Mouse (Mus musculus) spleen, adult 12 weeks (tissue): ENCODE measurements around the gene Atoh1.

ENCODE experiments used
- DNase-seq: peaks from one replicate; pipeline ENCODE4 v3.0.0; 2022; ENCODE audit warnings: low spot score

Gene Atoh1

DNA sequence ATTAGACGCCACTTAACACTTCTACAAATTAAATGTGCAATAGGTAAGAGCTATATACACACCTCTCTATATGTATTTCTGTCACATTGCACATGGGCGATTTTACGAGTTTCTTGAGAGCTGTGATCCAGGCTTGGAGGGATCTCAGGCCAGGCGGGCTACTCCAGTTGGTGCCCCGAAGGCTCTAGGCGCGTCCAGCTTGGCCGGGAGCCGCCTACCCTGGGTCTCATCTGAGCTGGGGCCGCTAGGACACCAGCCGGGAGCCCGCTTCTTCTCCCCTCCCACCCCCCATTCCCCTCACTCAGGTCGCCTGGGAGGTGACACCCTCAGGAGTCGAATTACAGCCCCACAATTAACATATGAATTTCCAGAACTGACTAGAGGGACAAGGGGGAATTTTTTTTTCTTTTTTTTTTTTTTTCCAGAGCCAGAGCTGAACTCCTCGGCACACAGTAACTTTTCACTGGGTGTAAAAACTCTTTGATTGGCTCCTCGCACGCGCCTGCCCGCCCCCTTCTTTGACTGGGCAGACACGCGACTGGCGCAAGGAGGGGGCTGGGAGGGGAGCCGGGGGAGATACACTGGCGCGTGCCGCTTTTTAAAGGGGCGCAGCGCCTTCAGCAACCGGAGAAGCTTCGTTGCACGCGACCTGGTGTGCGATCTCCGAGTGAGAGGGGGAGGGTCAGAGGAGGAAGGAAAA is at the start of gene Atoh1:
Gene Atoh1 (plus strand): TSS at position 627 of the 700 bp plus-strand sequence.
- DNase-seq: no peak

- DNase-seq: no peak
Measured at GRCm38 (mm10) chr6:64683974-64684373, 45.0 kb upstream of the Atoh1 start.

DNA sequence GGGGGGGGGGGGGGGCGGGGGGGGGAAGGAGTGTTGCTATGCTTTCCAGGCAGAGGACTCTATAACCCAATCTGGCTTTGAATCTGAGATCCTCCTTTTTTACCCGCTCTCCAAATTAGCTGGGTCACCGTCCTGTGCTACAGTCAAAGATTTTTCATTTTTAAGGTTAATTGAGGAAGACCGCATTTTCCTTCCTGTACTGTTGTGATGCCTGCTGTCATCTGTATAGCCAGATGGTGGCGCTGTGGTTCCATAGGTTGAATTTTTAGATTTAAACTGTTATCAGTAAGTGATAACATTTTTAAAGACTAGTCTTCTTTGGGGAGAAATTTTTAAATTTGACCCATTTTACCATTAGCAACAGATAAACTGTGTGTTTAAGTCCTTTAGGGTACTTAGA is 44.0 kb upstream of the Atoh1 start:
- no peak for DNase-seq

DNA sequence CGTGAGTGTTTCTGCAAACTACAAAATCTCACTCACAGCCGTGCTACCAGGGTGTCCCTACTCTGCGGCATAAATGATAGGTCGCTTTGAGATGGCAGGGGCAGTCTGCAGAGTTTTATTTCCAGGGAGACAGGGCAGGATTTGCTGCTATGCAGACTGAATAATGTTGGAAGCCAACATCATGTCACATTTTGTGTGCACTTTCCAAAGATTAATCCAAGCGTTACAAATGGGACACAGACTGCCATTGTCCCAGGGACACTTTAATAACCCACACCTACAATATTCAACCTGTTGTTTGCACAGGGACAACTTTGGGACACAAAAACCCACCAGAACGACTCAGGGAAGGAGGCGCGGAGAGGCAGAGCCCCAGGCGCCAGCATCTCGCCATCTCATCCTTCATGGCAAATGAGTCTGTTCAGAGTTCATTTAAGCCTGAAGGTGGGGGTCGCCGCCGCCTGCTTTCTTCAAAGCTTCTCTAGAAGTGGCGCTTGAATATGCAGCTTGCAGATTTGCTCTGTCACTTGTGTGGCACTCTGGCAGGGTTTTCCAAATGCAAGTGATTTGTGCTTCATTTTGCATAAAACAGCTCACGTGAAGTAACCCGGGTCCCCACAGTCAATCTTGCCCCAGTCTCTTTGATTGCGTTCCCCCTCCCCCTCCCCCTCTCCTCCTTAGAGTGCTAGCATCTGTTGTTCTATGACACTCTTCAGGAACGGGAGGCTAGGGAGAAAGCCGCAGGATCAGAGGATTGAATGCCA is 40.6 kb upstream of the Atoh1 start:
- no peak for DNase-seq

GRCm38 (mm10) chr6:64694688-64695087 is 34.2 kb upstream of the Atoh1 start:
- DNase-seq: no peak

- DNase-seq: no peak
Measured at GRCm38 (mm10) chr6:64703659-64704058, 25.3 kb upstream of the Atoh1 start.

- DNase-seq: no peak
Measured at GRCm38 (mm10) chr6:64727751-64728403, 1.0 kb upstream of the Atoh1 start.

DNA sequence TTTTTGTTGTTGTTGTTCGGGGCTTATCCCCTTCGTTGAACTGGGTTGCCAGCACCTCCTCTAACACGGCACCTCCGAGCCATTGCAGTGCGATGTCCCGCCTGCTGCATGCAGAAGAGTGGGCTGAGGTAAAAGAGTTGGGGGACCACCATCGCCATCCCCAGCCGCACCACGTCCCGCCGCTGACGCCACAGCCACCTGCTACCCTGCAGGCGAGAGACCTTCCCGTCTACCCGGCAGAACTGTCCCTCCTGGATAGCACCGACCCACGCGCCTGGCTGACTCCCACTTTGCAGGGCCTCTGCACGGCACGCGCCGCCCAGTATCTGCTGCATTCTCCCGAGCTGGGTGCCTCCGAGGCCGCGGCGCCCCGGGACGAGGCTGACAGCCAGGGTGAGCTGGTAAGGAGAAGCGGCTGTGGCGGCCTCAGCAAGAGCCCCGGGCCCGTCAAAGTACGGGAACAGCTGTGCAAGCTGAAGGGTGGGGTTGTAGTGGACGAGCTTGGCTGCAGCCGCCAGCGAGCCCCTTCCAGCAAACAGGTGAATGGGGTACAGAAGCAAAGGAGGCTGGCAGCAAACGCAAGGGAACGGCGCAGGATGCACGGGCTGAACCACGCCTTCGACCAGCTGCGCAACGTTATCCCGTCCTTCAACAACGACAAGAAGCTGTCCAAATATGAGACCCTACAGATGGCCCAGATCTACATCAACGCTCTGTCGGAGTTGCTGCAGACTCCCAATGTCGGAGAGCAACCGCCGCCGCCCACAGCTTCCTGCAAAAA is 496 bp downstream of the Atoh1 start:
- DNase-seq: no peak

DNA sequence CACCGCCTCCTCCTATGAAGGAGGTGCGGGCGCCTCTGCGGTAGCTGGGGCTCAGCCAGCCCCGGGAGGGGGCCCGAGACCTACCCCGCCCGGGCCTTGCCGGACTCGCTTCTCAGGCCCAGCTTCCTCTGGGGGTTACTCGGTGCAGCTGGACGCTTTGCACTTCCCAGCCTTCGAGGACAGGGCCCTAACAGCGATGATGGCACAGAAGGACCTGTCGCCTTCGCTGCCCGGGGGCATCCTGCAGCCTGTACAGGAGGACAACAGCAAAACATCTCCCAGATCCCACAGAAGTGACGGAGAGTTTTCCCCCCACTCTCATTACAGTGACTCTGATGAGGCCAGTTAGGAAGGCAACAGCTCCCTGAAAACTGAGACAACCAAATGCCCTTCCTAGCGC is 1.1 kb downstream of the Atoh1 start:
- DNase-seq: no peak

DNA sequence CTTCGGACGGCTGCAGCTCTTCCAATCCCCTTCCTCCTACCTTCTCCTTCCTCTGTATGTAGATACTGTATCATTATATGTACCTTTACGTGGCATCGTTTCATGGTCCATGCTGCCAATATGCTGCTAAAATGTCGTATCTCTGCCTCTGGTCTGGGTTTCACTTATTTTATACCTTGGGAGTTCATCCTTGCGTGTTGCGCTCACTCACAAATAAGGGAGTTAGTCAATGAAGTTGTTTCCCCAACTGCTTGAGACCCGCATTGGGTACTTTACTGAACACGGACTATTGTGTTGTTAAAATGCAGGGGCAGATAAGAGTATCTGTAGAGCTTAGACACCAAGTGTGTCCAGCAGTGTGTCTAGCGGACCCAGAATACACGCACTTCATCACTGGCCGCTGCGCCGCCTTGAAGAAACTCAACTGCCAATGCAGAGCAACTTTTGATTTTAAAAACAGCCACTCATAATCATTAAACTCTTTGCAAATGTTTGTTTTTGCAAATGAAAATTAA is 1.6 kb downstream of the Atoh1 start:
- no peak for DNase-seq

GRCm38 (mm10) chr6:64731126-64731525 is 2.2 kb downstream of the Atoh1 start:
- DNase-seq: no peak

- no peak for DNase-seq
Measured at GRCm38 (mm10) chr6:64731621-64732320, 2.8 kb downstream of the Atoh1 start.

GRCm38 (mm10) chr6:64733311-64733710 is 4.4 kb downstream of the Atoh1 start:
- DNase-seq: no peak

- no peak for DNase-seq
Measured at GRCm38 (mm10) chr6:64734441-64735320, 5.8 kb downstream of the Atoh1 start.

GRCm38 (mm10) chr6:64736317-64736716 is 7.4 kb downstream of the Atoh1 start:
- DNase-seq: no peak

DNA sequence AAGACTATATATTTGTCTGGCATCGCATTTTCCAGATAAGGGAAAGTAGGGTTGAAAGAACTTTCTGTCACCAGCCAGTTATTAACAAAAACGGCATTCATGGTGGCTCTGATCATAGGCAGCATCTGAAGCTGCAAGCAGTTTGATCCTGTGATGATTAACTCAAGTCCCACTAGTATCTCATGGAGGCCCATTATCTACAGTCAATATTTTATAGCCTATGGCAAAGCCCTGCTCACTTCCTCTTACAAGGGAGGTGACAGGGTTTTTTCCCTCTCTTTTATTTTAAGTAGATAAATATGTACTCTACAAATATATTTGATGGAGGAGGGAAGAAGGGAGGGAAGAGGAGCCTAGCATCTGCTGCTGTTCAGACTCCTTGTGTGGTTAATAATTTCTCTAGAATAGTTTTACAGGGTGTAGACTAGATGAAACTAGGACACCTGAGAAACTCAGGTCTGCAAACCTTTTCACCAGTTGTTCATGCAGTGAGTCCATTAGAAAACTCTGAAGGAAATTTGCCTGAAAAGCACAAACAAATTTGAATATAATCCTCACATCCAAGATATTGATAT is 14.1 kb downstream of the Atoh1 start:
- DNase-seq: no peak

GRCm38 (mm10) chr6:64754515-64754914 is 25.6 kb downstream of the Atoh1 start:
- no peak for DNase-seq

- DNase-seq: no peak
Measured at GRCm38 (mm10) chr6:64763901-64764300, 35.0 kb downstream of the Atoh1 start.

- DNase-seq: no peak
Measured at GRCm38 (mm10) chr6:64773430-64773829, 44.5 kb downstream of the Atoh1 start.
